Mouse (Mus musculus): ENCODE data around the gene Ttc28.

GRCm38 (mm10) chr5:111026209-111026608 is 146.6 kb downstream of the Ttc28 start:
- TF ChIP-seq CTCF (IDR thresholded peaks at IDR 0.05; ENCODE audit: borderline replicate concordance, insufficient read depth, low read depth, low read length) (no peak), POLR2A (IDR thresholded peaks at IDR 0.05; ENCODE audit: borderline replicate concordance, insufficient read depth, low read length) (no peak)
